ENCODE assay signal across 17 mouse cellular contexts in the genomic region with DNA sequence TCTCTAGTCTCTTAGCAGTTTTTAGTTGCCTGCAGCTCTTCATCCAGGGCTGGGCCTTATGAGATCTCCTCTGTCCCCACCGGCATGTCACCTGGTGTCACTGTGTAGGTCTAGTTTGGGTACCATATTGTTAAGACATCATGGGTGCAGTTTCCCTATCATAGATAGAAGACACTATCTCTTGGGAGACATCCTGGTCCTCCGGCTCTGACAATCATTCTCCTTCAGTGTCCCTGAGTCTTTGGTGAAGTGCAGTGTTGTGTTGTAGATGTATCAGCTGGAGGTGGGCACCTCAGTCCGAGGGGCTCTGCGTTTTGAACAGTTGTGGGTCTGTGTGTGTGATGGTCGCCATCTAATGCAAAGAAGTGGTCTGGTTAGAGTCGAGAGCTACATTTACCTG. TPM values are rescaled to one million over a fixed set of nuclear protein-coding genes. Genes with fewer than 3 reads are reported as not detected.
"Had no signal": no experiment of that assay in that cellular context is flagged by ENCODE, and none has a peak within 500 bp of the region (broad histone marks: within the 10 kb centered on the region; RNA-seq: fewer than 3 reads in every experiment).

No protein-coding gene starts in this region.

- H3K27ac ChIP-seq: neural tube, embryonic 13.5 days; neural tube, embryonic 15.5 days; stomach, embryonic 15.5 days; stomach, postnatal 0 days had no signal

- H3K4me1 ChIP-seq: neural tube, embryonic 13.5 days; neural tube, embryonic 15.5 days; stomach, embryonic 15.5 days had no signal

- H3K4me2 ChIP-seq: neural tube, embryonic 13.5 days; neural tube, embryonic 15.5 days; stomach, embryonic 15.5 days had no signal

- H3K36me3 ChIP-seq: neural tube, embryonic 13.5 days; neural tube, embryonic 15.5 days; stomach, embryonic 15.5 days had no signal

- DNase-seq: retina, postnatal 1 day; right cerebral cortex, adult 18-20 months; right cerebral cortex, postnatal 14 days; right cerebral cortex, postnatal 25 days; right cerebral cortex, postnatal 4 days; spleen, adult 18-20 months; thymus, adult 18-20 months; thymus, adult 2 months; thymus, postnatal 14 days; thymus, postnatal 25 days; thymus, postnatal 36 days; thymus, postnatal 4 days had no signal

- H3K9ac ChIP-seq: neural tube, embryonic 13.5 days; neural tube, embryonic 15.5 days; stomach, embryonic 15.5 days had no signal

- H3K9me3 ChIP-seq: neural tube, embryonic 13.5 days; neural tube, embryonic 15.5 days; stomach, embryonic 15.5 days had no signal

- H3K27me3 ChIP-seq: neural tube, embryonic 13.5 days; neural tube, embryonic 15.5 days; stomach, embryonic 15.5 days had no signal

- H3K4me3 ChIP-seq: neural tube, embryonic 13.5 days; neural tube, embryonic 15.5 days; stomach, embryonic 15.5 days had no signal

RNA-seq across cellular contexts. Expression of gene Synm, which starts 58.0 kb away (rescaled TPM):
- total RNA-seq: neutrophil, adult 5-6 weeks had no signal
